Mouse (Mus musculus): ENCODE measurements around the gene Prkn.

- TF ChIP-seq CTCF (IDR thresholded peaks at IDR 0.05; ENCODE audit: low read depth, low read length) (no peak), TAL1 (conservative IDR thresholded peaks at IDR 0.05; ENCODE audit: low read depth, low read length) (no peak), POLR2AphosphoS5 (IDR thresholded peaks at IDR 0.05; ENCODE audit: insufficient replicate concordance, low read depth, low read length) (no peak)
Measured at GRCm38 (mm10) chr17:11767301-11767700, 927.1 kb downstream of the Prkn start.

Measured in G1E (cell line).